Comparison of ENCODE assay signal across 18 mouse cellular contexts in genomic region chr1:171245353-171245752, GRCm38 (mm10). TPM values are rescaled to one million over a fixed set of nuclear protein-coding genes. Genes with fewer than 3 reads are reported as not detected.
A peak's percentile ranks its signal among the peaks of the same experiment; 100 is the strongest.
DNase-seq lines count a peak whose midpoint lies in the region; ATAC-seq and TF ChIP-seq lines count a peak whose summit lies in the region.
"Had no signal": no experiment of that assay in that cellular context is flagged by ENCODE, and none has a peak within 500 bp of the region (broad histone marks: within the 10 kb centered on the region; RNA-seq: fewer than 3 reads in every experiment).

No protein-coding gene starts in this region.

- WGBS in heart, embryonic 14.5 days, result 89% methylated on average over 8 of the region's 8 CpGs
- 90% methylated on average over 8 of the region's 8 CpGs for WGBS in liver, embryonic 11.5 days

- no peak overlapping the region for H3K9ac ChIP-seq in heart, embryonic 14.5 days (ENCODE audit: low read length)
- 0 out of 2 replicates have a peak overlapping the region, but pooled peaks have one; percentile 92 for H3K9ac ChIP-seq in liver, embryonic 11.5 days (ENCODE audit: low read depth, low read length)

- no peak for TF ChIP-seq CTCF in embryonic fibroblast, embryonic 13.5 days (IDR thresholded peaks at IDR 0.05; ENCODE audit: borderline replicate concordance, insufficient read depth, low read length)

- no peak overlapping the region for H3K4me3 ChIP-seq in heart, embryonic 14.5 days (ENCODE audit: control insufficient read depth in 1 of 2, insufficient read depth in 1 of 2, low read depth in 1 of 2, low read length in 2 of 2)
- H3K4me3 ChIP-seq in liver, embryonic 11.5 days (ENCODE audit: low read depth, low read length), result no peak overlapping the region
- H3K4me3 ChIP-seq in embryonic fibroblast, embryonic 13.5 days (ENCODE audit: insufficient read depth, low read length), result no peak overlapping the region

- no peaks in the 10 kb centered on the region for H3K9me3 ChIP-seq in heart, embryonic 14.5 days (ENCODE audit: control insufficient read depth, low read length)
- H3K9me3 ChIP-seq in liver, embryonic 11.5 days (ENCODE audit: control insufficient read depth, low read length), result no peaks in the 10 kb centered on the region

- DNase-seq in heart, postnatal 4 days, result no peak
- DNase-seq in liver, embryonic 11.5 days (ENCODE audit: low spot score), result no peak
- no peak for DNase-seq in liver
- peak; percentile 41 for DNase-seq in NIH3T3 (ENCODE audit: low read depth)
- DNase-seq in adrenal gland, adult 8-10 months, result no peak
- DNase-seq in frontal cortex, postnatal 36 days (ENCODE audit: low spot score in 2 of 2), result no peak
- DNase-seq: adrenal gland, postnatal 25 days; cerebellum, adult 9-11 months; embryo, embryonic 11 days; kidney, adult 8-10 months; kidney, postnatal 4 days; lung, embryonic 14.5 days; thymus, postnatal 36 days had no signal

- peak overlapping the region; percentile 95 for H3K4me2 ChIP-seq in heart, embryonic 14.5 days (ENCODE audit: low read length)
- H3K4me2 ChIP-seq in liver, embryonic 11.5 days, result peak overlapping the region; percentile 75

- H3K27me3 ChIP-seq in heart, embryonic 14.5 days (ENCODE audit: control insufficient read depth, insufficient read depth, low read length), result no peaks in the 10 kb centered on the region
- no peaks in the 10 kb centered on the region for H3K27me3 ChIP-seq in liver, embryonic 11.5 days (replicated peaks; ENCODE audit: control insufficient read depth, insufficient read depth, low read length)

- no peak for ATAC-seq in heart, embryonic 14.5 days (ENCODE audit: insufficient number of reproducible peaks, insufficient read depth, low FRiP score, low read depth)
- ATAC-seq in liver, embryonic 11.5 days (replicated peaks; ENCODE audit: low FRiP score), result no peak
- ATAC-seq: CD4-positive, CD25-positive, alpha-beta regulatory T cell, adult 4 months had no signal

- TF ChIP-seq POLR2A in embryonic fibroblast, embryonic 13.5 days (IDR thresholded peaks at IDR 0.05; ENCODE audit: low read depth, low read length), result no peak; the same call in 1 of the 2 replicates

- peaks cover 53% of the 10 kb centered on the region for H3K36me3 ChIP-seq in heart, embryonic 14.5 days (ENCODE audit: control insufficient read depth, insufficient read depth, low read length)
- peaks cover 26% of the 10 kb centered on the region for H3K36me3 ChIP-seq in liver, embryonic 11.5 days (ENCODE audit: control insufficient read depth, insufficient read depth, low read length)

- H3K4me1 ChIP-seq in heart, embryonic 14.5 days (ENCODE audit: control insufficient read depth in 2 of 2, insufficient read depth in 2 of 2, low read length in 2 of 2), result peaks cover 11 to 33% of the 10 kb centered on the region in 2 experiments
- peaks cover 23% of the 10 kb centered on the region for H3K4me1 ChIP-seq in liver, embryonic 11.5 days (replicated peaks; ENCODE audit: control insufficient read depth, insufficient read depth, low read length)
- peaks cover 3% of the 10 kb centered on the region for H3K4me1 ChIP-seq in embryonic fibroblast, embryonic 13.5 days (ENCODE audit: control insufficient read depth, insufficient read depth, low read length)

- H3K27ac ChIP-seq in heart, embryonic 14.5 days (replicated peaks in 1 of 2; ENCODE audit: control insufficient read depth in 1 of 2, insufficient read depth in 1 of 2, low read depth in 2 of 2, low read length in 2 of 2), result no peak overlapping the region
- no peak overlapping the region for H3K27ac ChIP-seq in liver, embryonic 11.5 days (ENCODE audit: low read depth, low read length)
- peak overlapping the region; percentile 37 for H3K27ac ChIP-seq in embryonic fibroblast, embryonic 13.5 days (ENCODE audit: insufficient read depth, low read length)

RNA-seq across cellular contexts. Expression of gene Adamts4, which starts 4.9 kb away (rescaled TPM):
- 2.8 and 3.0 TPM in 2 replicates for polyA plus RNA-seq in heart, embryonic 14.5 days (2014; fragmentation: Nextera tagmentation; extraction: Ambion mirVana)
- total RNA-seq in heart, postnatal 4 days (2021), result 1 to 10 TPM; 8.2 to 8.7 TPM
- 1.6 and 2.0 TPM in 2 replicates for polyA plus RNA-seq in liver, embryonic 11.5 days (2014; fragmentation: Nextera tagmentation; extraction: Ambion mirVana)
- 24.3 and 25.8 TPM in 2 replicates for polyA plus RNA-seq in embryonic fibroblast, embryonic 13.5 days (2011; ENCODE audit: insufficient read length, low read depth, missing spikeins)
- total RNA-seq in adrenal gland, adult 8-10 months (2022), result under 1 TPM; 0.46 to 0.80 (median 0.60) TPM
- total RNA-seq: megakaryocyte progenitor cell, adult 5-6 weeks; MEL had no signal

RNA-seq across cellular contexts. Expression of gene Ndufs2, which starts 5.8 kb away (rescaled TPM):
- 541 and 561 TPM in 2 replicates for polyA plus RNA-seq in heart, embryonic 14.5 days (2014; fragmentation: Nextera tagmentation; extraction: Ambion mirVana)
- 100 to 1,000 TPM; 862 to 916 TPM for total RNA-seq in heart, postnatal 4 days (2021)
- 256 and 262 TPM in 2 replicates for polyA plus RNA-seq in liver, embryonic 11.5 days (2014; fragmentation: Nextera tagmentation; extraction: Ambion mirVana)
- polyA plus RNA-seq in embryonic fibroblast, embryonic 13.5 days (2011; ENCODE audit: insufficient read length, low read depth, missing spikeins), result 226 and 234 TPM in 2 replicates
- total RNA-seq in adrenal gland, adult 8-10 months (2022), result 100 to 1,000 TPM; 609 to 713 (median 672) TPM

RNA-seq across cellular contexts. Expression of gene Fcer1g, which starts 11.2 kb away (rescaled TPM):
- polyA plus RNA-seq in heart, embryonic 14.5 days (2014; fragmentation: Nextera tagmentation; extraction: Ambion mirVana), result 30.1 and 37.7 TPM in 2 replicates
- 10 to 100 TPM in 1 of 2 experiments, 1 to 10 TPM in 1; 8.7 to 10.1 TPM for total RNA-seq in heart, postnatal 4 days (2021)
- polyA plus RNA-seq in liver, embryonic 11.5 days (2014; fragmentation: Nextera tagmentation; extraction: Ambion mirVana), result 70.9 and 83.6 TPM in 2 replicates
- polyA plus RNA-seq in embryonic fibroblast, embryonic 13.5 days (2011; ENCODE audit: insufficient read length, low read depth, missing spikeins), result 1.6 and 7.1 TPM in 2 replicates
- 10 to 100 TPM; 21.8 to 34.4 (median 28.3) TPM for total RNA-seq in adrenal gland, adult 8-10 months (2022)

RNA-seq across cellular contexts. Expression of gene Apoa2, which starts 20.5 kb away (rescaled TPM):
- 5.3 TPM in 2 replicates for polyA plus RNA-seq in heart, embryonic 14.5 days (2014; fragmentation: Nextera tagmentation; extraction: Ambion mirVana)
- total RNA-seq in heart, postnatal 4 days (2021), result 1 to 10 TPM; 1.7 to 1.8 TPM
- polyA plus RNA-seq in liver, embryonic 11.5 days (2014; fragmentation: Nextera tagmentation; extraction: Ambion mirVana), result 2,189 and 2,339 TPM in 2 replicates
- polyA plus RNA-seq in embryonic fibroblast, embryonic 13.5 days (2011; ENCODE audit: insufficient read length, low read depth, missing spikeins), result 1.2 and 1.3 TPM in 2 replicates
- total RNA-seq in adrenal gland, adult 8-10 months (2022), result 1 to 10 TPM; 2.0 to 6.4 (median 4.3) TPM
- total RNA-seq: MEL had no signal

RNA-seq across cellular contexts. Expression of gene Tomm40l, which starts 23.0 kb away (rescaled TPM):
- 54.2 and 58.4 TPM in 2 replicates for polyA plus RNA-seq in heart, embryonic 14.5 days (2014; fragmentation: Nextera tagmentation; extraction: Ambion mirVana)
- 10 to 100 TPM; 79.9 to 85.2 TPM for total RNA-seq in heart, postnatal 4 days (2021)
- polyA plus RNA-seq in liver, embryonic 11.5 days (2014; fragmentation: Nextera tagmentation; extraction: Ambion mirVana), result 32.3 and 32.4 TPM in 2 replicates
- 26.9 and 29.9 TPM in 2 replicates for polyA plus RNA-seq in embryonic fibroblast, embryonic 13.5 days (2011; ENCODE audit: insufficient read length, low read depth, missing spikeins)
- total RNA-seq in adrenal gland, adult 8-10 months (2022), result 10 to 100 TPM; 39.1 to 49.2 (median 46.0) TPM
